Mouse (Mus musculus): ENCODE data around the gene Cep112. TPM values are rescaled to one million over a fixed set of nuclear protein-coding genes. Genes with fewer than 3 reads are reported as not detected.
A peak's percentile ranks its signal among the peaks of the same experiment; 100 is the strongest.

Gene Cep112
- polyA plus RNA-seq, 1 experiment from 2014 or later: 17.4 TPM

DNA sequence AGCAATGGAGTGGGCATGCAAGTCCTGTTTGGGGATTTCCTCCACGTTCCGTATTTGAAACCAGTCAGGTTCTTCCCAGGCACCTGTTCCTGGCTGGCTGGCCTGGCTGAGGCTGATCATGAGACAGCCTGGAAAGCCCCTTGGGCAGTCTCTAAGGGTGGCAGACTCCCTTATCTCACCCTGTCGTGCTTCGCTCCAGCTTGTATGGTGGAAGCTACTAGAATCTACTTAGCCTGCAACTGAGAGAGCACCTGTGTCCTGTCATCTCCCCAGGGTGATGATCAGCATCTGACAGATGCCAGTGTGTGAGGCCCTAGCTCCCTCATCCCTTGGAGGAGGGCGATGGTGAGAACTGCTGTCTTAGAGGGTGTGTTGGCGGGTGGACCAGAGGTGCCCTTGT, 473.5 kb downstream of the Cep112 start:
- Histone ChIP-seq H3K36me3 (ENCODE audit: control insufficient read depth, insufficient read depth, low read length) (no peaks in the 10 kb centered on the region), H3K27ac (replicated peaks; ENCODE audit: low read depth, low read length) (no peak overlapping the region), H3K4me1 (ENCODE audit: control insufficient read depth, insufficient read depth, low read length) (peaks cover 18% of the 10 kb centered on the region; the same call in 1 of the 2 replicates), H3K4me2 (ENCODE audit: low read depth, low read length) (no peak overlapping the region), H3K27me3 (replicated peaks; ENCODE audit: control insufficient read depth, insufficient read depth, low read length) (no peaks in the 10 kb centered on the region), H3K9ac (ENCODE audit: low read depth, low read length) (no peak overlapping the region), H3K9me3 (ENCODE audit: control insufficient read depth, low read length) (no peaks in the 10 kb centered on the region), H3K4me3 (ENCODE audit: low read depth, low read length) (no peak overlapping the region)
- 77% methylated on average over 5 of the region's 6 CpGs for WGBS
- ATAC-seq (ENCODE audit: low read depth) (no peak), DNase-seq (ENCODE audit: low spot score) (no peak)

DNA sequence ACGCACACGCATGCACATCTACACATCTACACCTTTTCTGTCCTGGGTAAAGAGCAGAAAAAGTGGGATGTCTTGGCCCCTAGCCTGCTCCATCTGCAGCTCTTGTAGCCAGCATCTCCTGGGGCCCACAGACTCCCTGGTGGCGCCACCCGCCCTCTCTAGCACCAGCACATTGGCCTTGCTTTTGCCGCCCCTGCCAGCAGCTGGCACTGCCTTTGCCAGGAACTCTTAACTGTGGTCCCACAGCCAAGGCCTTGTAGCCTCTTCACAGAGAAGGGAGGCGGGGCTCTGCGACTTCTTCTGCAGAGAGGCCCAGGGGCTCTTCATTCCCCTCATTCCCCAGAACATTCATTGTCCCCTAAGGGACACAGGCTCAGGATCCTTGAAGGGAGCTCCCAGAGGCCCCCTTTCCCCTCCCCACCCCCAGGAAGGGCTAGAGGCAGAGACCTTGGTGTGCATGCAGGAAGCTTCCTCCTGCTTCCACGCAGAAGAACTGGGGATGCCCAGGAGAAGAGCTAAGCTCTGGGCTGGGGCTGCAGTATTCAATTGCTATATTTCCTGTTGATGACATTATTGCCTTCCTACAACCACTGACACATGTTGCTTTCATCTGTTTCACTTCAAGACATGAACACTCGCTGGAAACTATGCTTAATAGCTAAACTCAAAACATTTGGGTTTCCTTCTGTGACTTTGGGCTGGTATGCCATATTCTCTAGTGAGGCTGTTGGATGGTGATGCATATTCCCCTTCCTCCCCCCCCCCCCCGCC, 475.9 kb downstream of the Cep112 start:
- ATAC-seq (ENCODE audit: low read depth) (peak; percentile 20; the same call in 1 of the 2 replicates), DNase-seq (ENCODE audit: low spot score) (no peak)
- Histone ChIP-seq H3K4me3 (ENCODE audit: low read depth, low read length) (no peak overlapping the region), H3K9ac (ENCODE audit: low read depth, low read length) (no peak overlapping the region), H3K4me1 (ENCODE audit: control insufficient read depth, insufficient read depth, low read length) (peaks cover 18% of the 10 kb centered on the region; the same call in 1 of the 2 replicates), H3K27me3 (replicated peaks; ENCODE audit: control insufficient read depth, insufficient read depth, low read length) (no peaks in the 10 kb centered on the region), H3K9me3 (ENCODE audit: control insufficient read depth, low read length) (no peaks in the 10 kb centered on the region), H3K4me2 (ENCODE audit: low read depth, low read length) (no peak overlapping the region), H3K36me3 (ENCODE audit: control insufficient read depth, insufficient read depth, low read length) (no peaks in the 10 kb centered on the region), H3K27ac (replicated peaks; ENCODE audit: low read depth, low read length) (peak overlapping the region; percentile 66)
- WGBS: 57% methylated on average over 9 of the region's 10 CpGs

DNA sequence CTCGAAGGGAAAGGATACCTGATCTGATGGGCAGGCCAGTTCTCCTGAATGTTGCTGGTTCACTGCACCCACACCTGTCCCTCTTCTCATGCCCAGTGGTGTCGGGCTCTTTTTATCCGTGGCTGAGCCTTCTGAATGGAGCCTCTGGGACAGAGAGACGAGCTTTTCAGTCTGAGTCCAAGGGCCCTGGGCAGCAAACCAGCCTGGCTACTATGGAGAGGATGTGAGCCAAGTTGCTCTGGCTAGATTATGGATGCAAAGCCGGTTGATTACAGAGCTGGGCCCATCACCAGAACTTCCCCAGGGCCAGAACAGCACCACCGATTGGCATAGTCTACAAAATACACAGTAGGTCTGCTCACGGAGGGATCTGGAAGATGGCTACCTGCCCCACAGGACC, 476.7 kb downstream of the Cep112 start:
- Histone ChIP-seq H3K4me1 (ENCODE audit: control insufficient read depth, insufficient read depth, low read length) (peaks cover 18% of the 10 kb centered on the region; the same call in 1 of the 2 replicates), H3K36me3 (ENCODE audit: control insufficient read depth, insufficient read depth, low read length) (no peaks in the 10 kb centered on the region), H3K4me2 (ENCODE audit: low read depth, low read length) (no peak overlapping the region), H3K27me3 (replicated peaks; ENCODE audit: control insufficient read depth, insufficient read depth, low read length) (no peaks in the 10 kb centered on the region), H3K9ac (ENCODE audit: low read depth, low read length) (no peak overlapping the region), H3K27ac (replicated peaks; ENCODE audit: low read depth, low read length) (peak overlapping the region; percentile 4), H3K4me3 (ENCODE audit: low read depth, low read length) (no peak overlapping the region), H3K9me3 (ENCODE audit: control insufficient read depth, low read length) (no peaks in the 10 kb centered on the region)
- DNase-seq (ENCODE audit: low spot score) (no peak), ATAC-seq (ENCODE audit: low read depth) (no peak)
- 73% methylated on average over 7 of the region's 7 CpGs for WGBS

DNA sequence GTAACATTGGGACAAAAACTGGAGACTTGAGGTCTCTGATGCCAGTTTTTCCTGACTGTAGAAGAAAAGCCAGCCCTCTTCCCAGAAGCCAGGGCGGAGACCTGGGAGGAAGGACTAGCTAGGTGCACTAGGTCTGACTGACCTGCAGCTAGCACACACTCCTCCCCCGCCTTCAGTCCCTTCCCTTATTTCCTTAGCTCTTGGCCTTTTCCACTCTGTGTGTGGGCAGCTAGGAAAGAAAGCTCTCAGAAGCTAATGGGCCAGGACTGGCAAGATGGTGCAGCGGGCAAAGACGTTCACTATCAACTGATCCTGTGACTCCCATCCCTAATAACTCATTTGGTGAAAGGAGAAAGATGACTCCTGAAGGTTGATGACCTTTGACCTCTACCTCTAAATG, 477.3 kb downstream of the Cep112 start:
- Histone ChIP-seq H3K4me1 (ENCODE audit: control insufficient read depth, insufficient read depth, low read length) (peaks cover 18% of the 10 kb centered on the region; the same call in 1 of the 2 replicates), H3K27me3 (replicated peaks; ENCODE audit: control insufficient read depth, insufficient read depth, low read length) (no peaks in the 10 kb centered on the region), H3K36me3 (ENCODE audit: control insufficient read depth, insufficient read depth, low read length) (no peaks in the 10 kb centered on the region), H3K27ac (replicated peaks; ENCODE audit: low read depth, low read length) (no peak overlapping the region), H3K4me3 (ENCODE audit: low read depth, low read length) (no peak overlapping the region), H3K9ac (ENCODE audit: low read depth, low read length) (no peak overlapping the region), H3K9me3 (ENCODE audit: control insufficient read depth, low read length) (no peaks in the 10 kb centered on the region), H3K4me2 (ENCODE audit: low read depth, low read length) (no peak overlapping the region)
- DNase-seq (ENCODE audit: low spot score) (no peak), ATAC-seq (ENCODE audit: low read depth) (no peak)
- 72% methylated on average over 4 of the region's 4 CpGs for WGBS

DNA sequence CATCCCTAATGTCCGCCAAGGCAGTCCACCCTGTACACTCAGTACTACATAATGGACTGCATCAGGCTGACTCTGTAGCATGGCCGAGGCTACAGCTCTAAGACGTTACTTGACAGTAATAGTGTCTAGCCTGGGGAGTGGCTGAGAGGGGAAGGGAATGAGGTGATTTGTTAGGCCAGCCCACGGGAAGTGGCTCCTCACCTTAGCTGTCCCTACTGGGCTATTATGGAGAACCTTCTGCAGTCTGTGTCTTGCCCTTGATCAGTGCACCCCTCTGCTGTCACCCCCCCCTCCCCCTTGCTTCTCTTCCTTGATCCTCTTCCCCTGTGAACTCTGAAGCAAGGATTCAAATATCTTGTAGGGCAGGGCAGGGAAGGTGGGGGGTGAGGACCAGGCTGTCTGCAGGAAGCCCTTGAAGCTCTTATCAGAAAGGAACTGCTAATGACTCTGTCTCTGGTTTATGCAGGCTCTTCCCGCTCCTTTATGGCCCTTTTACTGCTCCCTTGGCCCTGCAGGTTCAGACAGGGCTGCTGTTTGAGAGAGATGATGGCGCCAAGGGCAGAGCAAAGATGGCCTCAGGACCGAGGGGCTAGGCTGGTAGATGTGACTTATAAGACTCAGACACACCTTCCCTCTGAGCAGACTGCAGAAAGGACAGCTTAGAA, 481.7 kb downstream of the Cep112 start:
- H3K9ac ChIP-seq (ENCODE audit: low read depth, low read length): no peak overlapping the region
- no peak overlapping the region for H3K4me3 ChIP-seq (ENCODE audit: low read depth, low read length)
- no peaks in the 10 kb centered on the region for H3K9me3 ChIP-seq (ENCODE audit: control insufficient read depth, low read length)
- peaks cover 18% of the 10 kb centered on the region for H3K4me1 ChIP-seq (ENCODE audit: control insufficient read depth, insufficient read depth, low read length)
- WGBS: 71% methylated on average over 7 of the region's 7 CpGs
- no peak for ATAC-seq (ENCODE audit: low read depth)
- no peak overlapping the region for H3K4me2 ChIP-seq (ENCODE audit: low read depth, low read length)
- no peak overlapping the region for H3K27ac ChIP-seq (replicated peaks; ENCODE audit: low read depth, low read length)
- H3K36me3 ChIP-seq (ENCODE audit: control insufficient read depth, insufficient read depth, low read length): no peaks in the 10 kb centered on the region
- no peaks in the 10 kb centered on the region for H3K27me3 ChIP-seq (replicated peaks; ENCODE audit: control insufficient read depth, insufficient read depth, low read length)
- DNase-seq (ENCODE audit: low spot score): no peak

DNA sequence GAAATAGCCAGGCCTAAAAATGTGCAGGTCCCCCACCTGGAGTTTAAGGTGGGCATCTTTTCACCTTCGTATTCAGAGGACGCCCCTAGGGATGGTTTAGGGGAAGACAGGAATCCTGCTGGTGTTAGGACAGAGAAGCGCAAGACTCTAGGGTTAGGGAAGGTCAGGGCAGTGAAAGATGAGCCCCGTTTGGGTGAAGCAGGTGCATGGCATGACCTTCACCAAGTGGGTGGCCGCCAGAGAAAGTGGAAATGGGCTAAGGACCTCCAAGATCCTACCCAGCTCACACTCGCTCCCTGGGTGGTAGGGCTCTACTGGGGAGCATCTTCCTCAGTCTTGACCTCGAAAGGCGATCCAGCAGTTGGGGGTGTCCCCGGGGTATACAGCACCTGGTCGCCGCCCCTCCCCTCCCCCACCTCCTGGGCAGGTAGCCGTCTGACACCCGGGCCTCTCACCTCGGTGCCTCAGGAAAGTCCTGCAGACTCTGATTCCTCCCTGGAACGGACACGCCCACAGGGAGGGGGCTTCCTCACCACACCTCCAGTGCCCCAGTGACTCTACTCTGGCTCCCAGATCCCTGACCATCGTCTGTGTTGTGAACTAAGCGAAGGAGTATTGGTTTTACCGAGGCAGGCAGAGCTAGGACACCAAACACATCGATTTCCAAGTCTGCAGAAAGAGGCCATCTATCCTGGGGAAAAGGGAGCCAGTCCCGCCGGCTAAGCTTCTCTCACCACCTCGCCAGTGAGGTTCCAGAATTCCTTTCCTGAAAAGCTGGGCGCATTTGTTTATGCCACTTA, 484.6 kb downstream of the Cep112 start:
- Histone ChIP-seq H3K36me3 (ENCODE audit: control insufficient read depth, insufficient read depth, low read length) (no peaks in the 10 kb centered on the region), H3K9me3 (ENCODE audit: control insufficient read depth, low read length) (no peaks in the 10 kb centered on the region), H3K27ac (replicated peaks; ENCODE audit: low read depth, low read length) (no peak overlapping the region), H3K4me3 (ENCODE audit: low read depth, low read length) (peak overlapping the region; percentile 21), H3K4me1 (ENCODE audit: control insufficient read depth, insufficient read depth, low read length) (peaks cover 14% of the 10 kb centered on the region; the same call in 1 of the 2 replicates), H3K4me2 (ENCODE audit: low read depth, low read length) (peak overlapping the region; percentile 49), H3K27me3 (replicated peaks; ENCODE audit: control insufficient read depth, insufficient read depth, low read length) (no peaks in the 10 kb centered on the region), H3K9ac (ENCODE audit: low read depth, low read length) (peak overlapping the region; percentile 49)
- DNase-seq (ENCODE audit: low spot score): no peak
- no peak for ATAC-seq (ENCODE audit: low read depth)
- WGBS: 7% methylated on average over 22 of the region's 24 CpGs

Other genes with a start within 250 kb of the Cep112 start
- 0.14 TPM in 1 of 2 replicates, not detected in the other for gene Apoh, start 81.8 kb upstream of the Cep112 start, polyA plus RNA-seq (2014; fragmentation: Nextera tagmentation; extraction: Ambion mirVana)
- gene Prkca, start 81.3 kb upstream of the Cep112 start, polyA plus RNA-seq (2014; fragmentation: Nextera tagmentation; extraction: Ambion mirVana): 12.4 and 13.5 TPM in 2 replicates

All from embryonic facial prominence, embryonic 14.5 days (tissue).